Mouse (Mus musculus) cerebellum, adult 2 months (tissue): ENCODE data around the gene Il11. TPM values are rescaled to one million over a fixed set of nuclear protein-coding genes. Genes with fewer than 3 reads are reported as not detected.
A peak's percentile ranks its signal among the peaks of the same experiment; 100 is the strongest.

Source experiments
- DNase-seq, 2 experiments: peaks; one replicate each; pipeline ENCODE4 v3.0.0; 2021
- H3K27ac ChIP-seq: fragments of 200-500 bp; 2 replicates; pipeline ENCODE4 v1.5.1; 2012; ENCODE audit warnings: low read length, control low read depth, inconsistent platforms; ENCODE audit not compliant: insufficient read depth
- H3K27me3 ChIP-seq: fragments of 200-500 bp; 2 replicates; pipeline ENCODE4 v1.6.1; 2012; ENCODE audit warnings: inconsistent platforms, mild to moderate bottlenecking, low read length, moderate library complexity; ENCODE audit not compliant: control insufficient read depth, insufficient read depth
- H3K4me1 ChIP-seq: fragments of 200-500 bp; 2 replicates; pipeline ENCODE4 v1.6.1; 2011; ENCODE audit warnings: low read length; ENCODE audit not compliant: control insufficient read depth, insufficient read depth
- H3K4me3 ChIP-seq: fragments of 200-500 bp; replicated peaks from 2 replicates; pipeline ENCODE3; 2011; ENCODE audit warnings: mild to moderate bottlenecking, low read depth, low read length, control low read depth; ENCODE audit not compliant: insufficient read depth
- CTCF ChIP-seq: fragments of 200-500 bp; IDR thresholded peaks from 2 replicates; pipeline ENCODE4 v1.5.1; 2011; ENCODE audit warnings: low read depth, mild to moderate bottlenecking, control low read depth, low read length, moderate library complexity, borderline replicate concordance; ENCODE audit not compliant: insufficient read depth
- POLR2A ChIP-seq: fragments of 200-500 bp; IDR thresholded peaks from 2 replicates; pipeline ENCODE4 v1.6.1; 2011; ENCODE audit warnings: low read length, control low read depth, borderline replicate concordance; ENCODE audit not compliant: insufficient read depth
- WGBS: fragments of 180-500 bp; shearing (Covaris S2); methylation state at CpG from one replicate; pipeline ENCODE4 v1.1.7; 2018; 5-methylcytosine and 5-hydroxymethylcytosine counted together
- polyA plus RNA-seq: library from polyadenylated mRNA; depleted of rRNA; stranded (reverse); fragments of >200 nt; gene quantifications from 2 replicates; pipeline ENCODE4 v1.2.3, GENCODE M21; 2012

Gene Il11
- polyA plus RNA-seq, 1 experiment = 1.2 TPM

- Histone ChIP-seq H3K4me1 (peaks cover 3% of the 10 kb centered on the region; the same call in 1 of the 2 replicates), H3K27ac (no peak within 1 kb of the TSS), H3K4me3 (no peak within 1 kb of the TSS), H3K27me3 (no peaks in the 10 kb centered on the region)
- TF ChIP-seq CTCF (no peak), POLR2A (no peak)
- peak; percentile 22 to 32 for DNase-seq
- WGBS = 8% methylated on average over 24 of the region's 24 CpGs
Observed at GRCm38 (mm10) chr7:4752821-4753570, 29.7 kb downstream of the Il11 start, which contains the start of gene Cox6b2. Cox6b2 (minus strand) TSS chr7:4753094.

- H3K4me1 ChIP-seq = peaks cover 3% of the 10 kb centered on the region; the same call in 1 of the 2 replicates
- TF ChIP-seq POLR2A = no peak
- TF ChIP-seq CTCF = no peak
- WGBS = 3% methylated on average over 30 of the region's 30 CpGs
- no peak overlapping the region for H3K4me3 ChIP-seq
- peak in 1 of 2 experiments; percentile 20 for DNase-seq
- no peaks in the 10 kb centered on the region for H3K27me3 ChIP-seq
- no peak overlapping the region for H3K27ac ChIP-seq
Observed at GRCm38 (mm10) chr7:4751971-4752820, 30.5 kb downstream of the Il11 start.

GRCm38 (mm10) chr7:4749169-4749568, 33.5 kb downstream of the Il11 start:
- Histone ChIP-seq H3K4me3 (no peak overlapping the region), H3K27ac (no peak overlapping the region), H3K27me3 (no peaks in the 10 kb centered on the region), H3K4me1 (peaks cover 3% of the 10 kb centered on the region; the same call in 1 of the 2 replicates)
- 75% methylated on average over 2 of the region's 2 CpGs for WGBS
- no peak for DNase-seq
- TF ChIP-seq CTCF (no peak), POLR2A (no peak)

- 79% methylated on average over 4 of the region's 4 CpGs for WGBS
- Histone ChIP-seq H3K27me3 (no peaks in the 10 kb centered on the region), H3K4me1 (peaks cover 3% of the 10 kb centered on the region; the same call in 1 of the 2 replicates), H3K27ac (no peak overlapping the region), H3K4me3 (no peak overlapping the region)
- TF ChIP-seq CTCF = no peak
- no peak for TF ChIP-seq POLR2A
- no peak for DNase-seq
Observed at GRCm38 (mm10) chr7:4748321-4748720, 34.3 kb downstream of the Il11 start.

GRCm38 (mm10) chr7:4747156-4747899, 35.3 kb downstream of the Il11 start:
- Histone ChIP-seq H3K27me3 (no peaks in the 10 kb centered on the region), H3K4me3 (no peak overlapping the region), H3K27ac (no peak overlapping the region), H3K4me1 (peaks cover 6% of the 10 kb centered on the region)
- 75% methylated on average over 9 of the region's 9 CpGs for WGBS
- TF ChIP-seq POLR2A (no peak), CTCF (no peak)
- no peak for DNase-seq

GRCm38 (mm10) chr7:4746326-4746980, 36.2 kb downstream of the Il11 start:
- H3K4me3 ChIP-seq = no peak overlapping the region
- H3K27me3 ChIP-seq = no peaks in the 10 kb centered on the region
- DNase-seq = no peak
- WGBS = 81% methylated on average over 22 of the region's 22 CpGs
- H3K27ac ChIP-seq = no peak overlapping the region
- no peak for TF ChIP-seq POLR2A
- no peak for TF ChIP-seq CTCF
- peaks cover 12% of the 10 kb centered on the region; the same call in 1 of the 2 replicates for H3K4me1 ChIP-seq

GRCm38 (mm10) chr7:4744886-4745285, 37.8 kb downstream of the Il11 start:
- H3K4me3 ChIP-seq = no peak overlapping the region
- no peaks in the 10 kb centered on the region for H3K27me3 ChIP-seq
- DNase-seq = no peak
- TF ChIP-seq CTCF = no peak
- TF ChIP-seq POLR2A = no peak
- H3K27ac ChIP-seq = no peak overlapping the region
- 98% methylated on average over 6 of the region's 6 CpGs for WGBS
- H3K4me1 ChIP-seq = peaks cover 13% of the 10 kb centered on the region; the same call in 1 of the 2 replicates
